Mouse (Mus musculus): ENCODE data around the gene Tff2. TPM values are rescaled to one million over a fixed set of nuclear protein-coding genes. Genes with fewer than 3 reads are reported as not detected.

Tff2 gene
- total and polyA plus RNA-seq, 3 experiments = not detected

DNA sequence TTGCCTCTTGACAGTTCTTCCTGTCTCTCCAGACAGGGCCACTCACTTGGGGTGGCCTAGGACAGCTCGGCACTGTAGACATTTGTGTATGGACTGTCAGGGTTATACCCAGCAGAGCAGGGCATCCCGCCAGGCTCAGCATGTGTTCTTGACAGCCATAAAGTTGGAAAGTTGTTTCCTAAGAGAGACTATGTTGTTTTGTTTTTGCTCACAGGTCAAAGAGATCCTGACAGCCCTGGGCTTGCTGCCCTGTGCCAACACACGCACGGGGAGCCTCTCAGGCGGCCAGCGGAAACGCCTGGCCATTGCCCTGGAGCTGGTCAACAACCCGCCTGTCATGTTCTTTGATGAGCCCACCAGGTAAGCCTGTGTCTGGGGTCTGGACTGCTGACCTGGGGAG, 40.3 kb downstream of the Tff2 start:
- H3K79me2 ChIP-seq (replicated peaks; ENCODE audit: control insufficient read depth, extremely low read depth, insufficient read depth, poor library complexity, severe bottlenecking) = no peaks in the 10 kb centered on the region
- dilution Hi-C loops (cut with MboI; ENCODE audit: extremely low pct_ligation_motif_present, extremely low pct_unique_long_range_greater_than_20kb, low sequenced_read_pairs) = no loop called here
- no peak overlapping the region for H3K4me3 ChIP-seq (replicated peaks in 1 of 3; ENCODE audit: low read depth in 2 of 3, low read length in 2 of 3, poor library complexity in 1 of 3)
- DNase-seq (ENCODE audit: extremely low read depth) = no peak
- H3K4me1 ChIP-seq (ENCODE audit: control insufficient read depth in 1 of 2, insufficient read depth in 2 of 2) = no peaks in the 10 kb centered on the region
- peaks cover 6% of the 10 kb centered on the region for H3K27me3 ChIP-seq (replicated peaks)
- peaks cover 5 to 8% of the 10 kb centered on the region in 2 experiments for H3K36me3 ChIP-seq (replicated peaks in 1 of 2; ENCODE audit: control insufficient read depth in 1 of 2, insufficient read depth in 1 of 2, low read length in 1 of 2)
- H3K27ac ChIP-seq (ENCODE audit: insufficient read depth, low read depth) = no peak overlapping the region
- in situ Hi-C loops (cut with MboI; ENCODE audit: low pct_ligation_motif_present, low pct_unique_long_range_greater_than_20kb, low sequenced_read_pairs) = no loop called here
- H3K9ac ChIP-seq (ENCODE audit: insufficient read depth, low read depth) = no peak overlapping the region
- H3K4me2 ChIP-seq (ENCODE audit: insufficient read depth, low read depth, poor library complexity, severe bottlenecking) = no peak overlapping the region
- H3K9me3 ChIP-seq (replicated peaks; ENCODE audit: low read length) = no peaks in the 10 kb centered on the region
- no peak for TF ChIP-seq ETS1 (conservative IDR thresholded peaks at IDR 0.05; ENCODE audit: low read depth, low read length)
- no peak for TF ChIP-seq MXI1 (IDR thresholded peaks at IDR 0.05; ENCODE audit: low read depth, low read length)
- no peak for TF ChIP-seq USF1 (IDR thresholded peaks at IDR 0.05; ENCODE audit: low read depth, low read length)
- TF ChIP-seq MAFK (IDR thresholded peaks at IDR 0.05; ENCODE audit: insufficient replicate concordance, low read length) = no peak
- no peak for TF ChIP-seq E2F4 (IDR thresholded peaks at IDR 0.05; ENCODE audit: insufficient replicate concordance, low read depth, low read length)
- no peak for TF ChIP-seq CTCF (conservative IDR thresholded peaks at IDR 0.05 in 1 of 2, IDR thresholded peaks at IDR 0.05 in 1 of 2; ENCODE audit: low read depth in 2 of 2, low read length in 2 of 2)
- no peak for TF ChIP-seq NELFE (IDR thresholded peaks at IDR 0.05; ENCODE audit: low read depth, low read length)
- no peak for TF ChIP-seq JUN (IDR thresholded peaks at IDR 0.05; ENCODE audit: insufficient read depth, low read depth, low read length)
- TF ChIP-seq ZNF384 (IDR thresholded peaks at IDR 0.05; ENCODE audit: low read depth, low read length) = no peak
- no peak for TF ChIP-seq USF2 (conservative IDR thresholded peaks at IDR 0.05; ENCODE audit: low read depth, low read length)
- no peak for TF ChIP-seq MAZ (IDR thresholded peaks at IDR 0.05; ENCODE audit: low read depth, low read length)
- TF ChIP-seq TBP (conservative IDR thresholded peaks at IDR 0.05; ENCODE audit: low read depth, low read length) = no peak
- TF ChIP-seq RCOR1 (conservative IDR thresholded peaks at IDR 0.05; ENCODE audit: low read depth, low read length) = no peak
- no peak for TF ChIP-seq ELF1 (IDR thresholded peaks at IDR 0.05; ENCODE audit: low read depth, low read length)
- TF ChIP-seq EP300 (IDR thresholded peaks at IDR 0.05; ENCODE audit: low read length) = no peak

DNA sequence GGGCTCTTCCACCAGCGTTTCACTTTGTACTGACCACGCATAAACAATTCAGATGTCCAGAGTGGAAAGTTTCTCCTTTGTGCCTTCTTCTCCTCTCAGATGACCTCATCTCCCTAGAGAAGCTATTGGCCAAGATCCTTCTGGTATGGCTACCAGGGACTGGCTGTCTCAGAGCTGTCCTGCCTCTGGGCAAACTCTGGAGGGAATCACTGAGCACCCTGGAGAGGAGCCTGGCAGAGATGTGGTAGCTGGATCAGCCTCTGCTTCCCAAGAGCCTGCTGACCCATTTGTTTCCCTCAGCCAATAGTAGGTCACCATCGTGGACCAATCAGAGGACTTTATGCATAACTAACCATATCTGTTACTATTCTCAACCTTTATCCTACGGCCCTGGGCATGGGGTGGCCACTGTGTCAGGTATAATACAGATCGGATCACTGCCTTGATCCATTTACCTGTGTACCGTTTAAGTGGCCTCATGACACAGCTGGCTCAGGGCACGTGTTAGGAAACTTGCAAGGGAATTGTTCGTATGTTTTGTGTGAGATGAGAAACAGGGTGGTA, 41.0 kb downstream of the Tff2 start:
- Histone ChIP-seq H3K4me3 (replicated peaks in 1 of 3; ENCODE audit: low read depth in 2 of 3, low read length in 2 of 3, poor library complexity in 1 of 3) (no peak overlapping the region), H3K9me3 (replicated peaks; ENCODE audit: low read length) (no peaks in the 10 kb centered on the region), H3K36me3 (replicated peaks in 1 of 2; ENCODE audit: control insufficient read depth in 1 of 2, insufficient read depth in 1 of 2, low read length in 1 of 2) (peaks cover 0 to under 1% of the 10 kb centered on the region in 2 experiments), H3K4me1 (ENCODE audit: control insufficient read depth in 1 of 2, insufficient read depth in 2 of 2) (no peaks in the 10 kb centered on the region), H3K4me2 (ENCODE audit: insufficient read depth, low read depth, poor library complexity, severe bottlenecking) (no peak overlapping the region), H3K27ac (ENCODE audit: insufficient read depth, low read depth) (no peak overlapping the region), H3K9ac (ENCODE audit: insufficient read depth, low read depth) (no peak overlapping the region), H3K27me3 (replicated peaks) (peaks cover 6% of the 10 kb centered on the region), H3K79me2 (replicated peaks; ENCODE audit: control insufficient read depth, extremely low read depth, insufficient read depth, poor library complexity, severe bottlenecking) (no peaks in the 10 kb centered on the region)
- TF ChIP-seq RCOR1 (conservative IDR thresholded peaks at IDR 0.05; ENCODE audit: low read depth, low read length) = no peak
- no peak for TF ChIP-seq ZNF384 (IDR thresholded peaks at IDR 0.05; ENCODE audit: low read depth, low read length)
- no peak for TF ChIP-seq ELF1 (IDR thresholded peaks at IDR 0.05; ENCODE audit: low read depth, low read length)
- TF ChIP-seq CTCF (conservative IDR thresholded peaks at IDR 0.05 in 1 of 2, IDR thresholded peaks at IDR 0.05 in 1 of 2; ENCODE audit: low read depth in 2 of 2, low read length in 2 of 2) = no peak
- TF ChIP-seq KAT2A (IDR thresholded peaks at IDR 0.05; ENCODE audit: insufficient replicate concordance, low read length) = no peak
- TF ChIP-seq POLR2A (IDR thresholded peaks at IDR 0.05; ENCODE audit: low read depth, low read length) = no peak
- no peak for TF ChIP-seq MAZ (IDR thresholded peaks at IDR 0.05; ENCODE audit: low read depth, low read length)
- no peak for TF ChIP-seq NELFE (IDR thresholded peaks at IDR 0.05; ENCODE audit: low read depth, low read length)
- TF ChIP-seq SIN3A (IDR thresholded peaks at IDR 0.05; ENCODE audit: low read length) = no peak
- TF ChIP-seq ZC3H11A (IDR thresholded peaks at IDR 0.05; ENCODE audit: low read depth, low read length) = no peak
- no peak for TF ChIP-seq ZKSCAN1 (IDR thresholded peaks at IDR 0.05; ENCODE audit: borderline replicate concordance, low read depth, low read length)
- TF ChIP-seq MXI1 (IDR thresholded peaks at IDR 0.05; ENCODE audit: low read depth, low read length) = no peak
- no peak for TF ChIP-seq PAX5 (IDR thresholded peaks at IDR 0.05; ENCODE audit: low read length)
- no peak for TF ChIP-seq JUND (conservative IDR thresholded peaks at IDR 0.05; ENCODE audit: low read depth, low read length)
- no peak for TF ChIP-seq POLR2AphosphoS2 (IDR thresholded peaks at IDR 0.05; ENCODE audit: low read depth, low read length)
- no peak for TF ChIP-seq ZMIZ1 (IDR thresholded peaks at IDR 0.05; ENCODE audit: low read depth, low read length)
- no peak for TF ChIP-seq TBP (conservative IDR thresholded peaks at IDR 0.05; ENCODE audit: low read depth, low read length)
- dilution Hi-C loops (cut with MboI; ENCODE audit: extremely low pct_ligation_motif_present, extremely low pct_unique_long_range_greater_than_20kb, low sequenced_read_pairs) = no loop called here
- in situ Hi-C loops (cut with MboI; ENCODE audit: low pct_ligation_motif_present, low pct_unique_long_range_greater_than_20kb, low sequenced_read_pairs) = no loop called here
- no peak for DNase-seq (ENCODE audit: extremely low read depth)
